Mouse (Mus musculus): ENCODE results near the gene Kcnj1.

Gene Kcnj1

GRCm38 (mm10) chr9:32394761-32395161 is 22.5 kb downstream of the Kcnj1 start:
- no peak for DNase-seq (ENCODE audit: low spot score in 2 of 2)

DNA sequence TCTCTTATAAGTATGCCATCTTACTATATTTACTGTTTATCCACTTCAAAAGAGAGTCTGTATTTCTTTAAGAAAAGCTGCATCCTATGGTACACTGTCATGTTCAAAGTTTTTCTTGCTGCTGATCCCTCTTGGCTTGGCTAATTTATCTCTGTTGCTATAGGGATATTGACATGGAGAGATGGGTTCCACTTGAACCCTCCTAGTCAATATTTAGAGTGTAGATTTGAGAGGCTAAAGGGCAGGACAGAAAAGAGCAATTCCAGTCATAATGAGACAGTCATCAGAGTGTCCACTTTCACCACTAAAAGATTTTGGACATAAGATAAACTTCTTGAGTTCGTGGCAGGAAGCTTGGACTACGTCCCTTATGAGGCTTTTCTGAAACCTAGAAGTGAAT is 27.9 kb downstream of the Kcnj1 start:
- DNase-seq (ENCODE audit: low spot score in 2 of 2) = no peak

DNA sequence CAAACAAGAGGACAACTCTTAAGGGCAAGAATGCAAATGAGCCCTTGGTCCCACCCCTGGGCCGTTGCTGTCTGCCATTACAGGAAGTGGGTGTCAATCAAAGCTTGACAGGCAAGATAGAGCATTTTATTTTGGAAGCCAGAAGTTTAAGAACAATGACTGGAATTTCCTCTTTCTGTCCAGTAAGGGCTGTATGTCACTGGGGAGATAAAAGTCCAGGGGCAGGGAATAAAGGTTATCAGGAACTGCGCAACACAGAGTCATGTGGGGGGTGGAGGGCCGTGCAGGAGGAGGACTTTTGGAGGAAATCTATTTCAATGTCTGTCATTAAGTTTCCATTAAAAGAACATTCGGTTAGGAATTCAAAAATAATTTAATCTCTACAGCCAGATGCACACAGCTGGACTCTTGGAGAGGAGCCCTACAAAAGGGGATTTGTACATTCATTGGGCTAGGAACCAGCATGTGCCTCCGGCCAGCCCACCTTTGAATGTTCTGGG is 28.4 kb downstream of the Kcnj1 start:
- no peak for DNase-seq (ENCODE audit: low spot score in 2 of 2)

GRCm38 (mm10) chr9:32405191-32405925 is 33.1 kb downstream of the Kcnj1 start:
- peak; percentile 49 to 63 for DNase-seq (ENCODE audit: low spot score in 2 of 2)

DNA sequence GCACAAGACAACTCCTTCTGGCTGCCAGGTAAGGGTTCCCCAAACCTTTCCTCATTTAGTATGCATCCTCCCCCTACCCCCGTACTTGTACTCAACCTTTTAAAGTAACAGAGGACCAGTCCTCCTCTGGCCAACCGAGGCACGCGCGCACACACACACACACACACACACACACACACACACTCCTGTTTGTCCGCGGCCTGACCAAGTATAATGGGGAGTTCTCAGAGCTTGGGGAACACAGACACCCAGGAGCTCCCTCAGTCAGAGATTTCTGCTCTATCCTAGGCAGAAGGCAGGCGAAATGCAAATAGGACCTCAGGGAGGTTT is 36.4 kb downstream of the Kcnj1 start:
- DNase-seq (ENCODE audit: low spot score in 2 of 2) = no peak

DNA sequence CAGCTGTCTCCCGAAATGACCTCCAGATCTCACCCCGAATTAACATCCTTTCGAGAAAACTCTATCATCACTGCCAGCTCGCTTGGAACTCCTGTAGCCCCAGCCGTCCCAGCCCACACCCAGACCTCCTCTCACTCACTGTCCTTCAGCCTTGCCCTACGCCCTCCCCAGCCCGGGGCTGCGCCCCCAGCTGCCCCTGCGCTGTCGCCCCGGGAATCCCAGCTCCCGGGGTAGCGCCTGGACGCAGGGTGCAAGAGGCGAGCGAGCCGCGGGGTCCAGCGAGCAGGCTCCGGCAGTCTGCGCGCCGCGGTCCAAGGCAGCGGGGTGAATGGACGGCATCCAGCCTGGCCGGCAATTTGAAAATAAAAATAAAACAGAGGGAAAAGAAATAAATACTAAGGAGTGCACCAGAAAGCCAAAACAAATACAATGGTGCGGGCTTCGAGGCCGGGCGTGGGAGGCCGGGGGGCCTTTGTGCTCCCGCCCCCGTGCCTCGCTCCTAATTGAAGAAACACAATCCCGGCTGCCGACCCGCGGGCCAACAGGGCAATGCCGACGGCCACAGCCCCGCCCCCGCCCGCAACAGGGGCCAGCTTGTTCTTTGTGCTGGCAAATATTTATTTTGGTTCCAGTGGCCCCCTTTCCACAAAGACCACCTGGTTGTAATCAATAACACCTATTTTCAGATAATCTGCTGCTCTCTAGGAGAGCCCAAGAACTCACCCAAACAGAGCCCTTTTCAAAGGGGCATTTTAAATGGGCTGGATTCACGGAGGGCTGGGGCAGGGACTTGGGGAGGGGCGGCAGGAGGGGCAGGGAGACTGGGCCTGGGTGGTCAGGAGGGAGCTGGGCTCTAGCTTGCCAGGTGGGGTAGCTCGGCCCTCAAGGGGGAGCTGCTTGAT is 37.0 kb downstream of the Kcnj1 start:
- DNase-seq (ENCODE audit: low spot score in 2 of 2) = no peak

- no peak for DNase-seq (ENCODE audit: low spot score in 2 of 2)
Measured at GRCm38 (mm10) chr9:32410671-32411070, 38.4 kb downstream of the Kcnj1 start.

DNA sequence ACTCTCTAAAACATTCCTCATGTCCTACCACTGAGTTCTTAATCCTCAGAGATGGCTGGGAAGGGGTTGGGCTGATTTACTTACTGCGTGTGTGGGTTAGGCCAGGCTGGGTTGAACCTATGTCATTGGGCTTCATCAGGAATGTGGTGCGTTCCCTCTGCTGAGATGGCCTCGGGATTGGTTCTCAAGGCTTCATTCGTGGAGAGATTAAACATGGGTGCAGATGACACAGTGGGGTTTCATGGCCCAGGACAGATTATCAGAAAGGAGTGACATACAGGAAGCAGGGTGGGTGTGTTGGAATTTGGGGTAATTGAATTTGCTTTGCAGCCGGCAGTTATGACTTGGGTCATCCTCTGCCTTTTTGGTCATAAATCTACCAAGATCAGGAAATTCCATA is 39.2 kb downstream of the Kcnj1 start:
- no peak for DNase-seq (ENCODE audit: low spot score in 2 of 2)

- DNase-seq (ENCODE audit: low spot score in 2 of 2) = no peak
Measured at GRCm38 (mm10) chr9:32412836-32413580, 40.7 kb downstream of the Kcnj1 start.

DNA sequence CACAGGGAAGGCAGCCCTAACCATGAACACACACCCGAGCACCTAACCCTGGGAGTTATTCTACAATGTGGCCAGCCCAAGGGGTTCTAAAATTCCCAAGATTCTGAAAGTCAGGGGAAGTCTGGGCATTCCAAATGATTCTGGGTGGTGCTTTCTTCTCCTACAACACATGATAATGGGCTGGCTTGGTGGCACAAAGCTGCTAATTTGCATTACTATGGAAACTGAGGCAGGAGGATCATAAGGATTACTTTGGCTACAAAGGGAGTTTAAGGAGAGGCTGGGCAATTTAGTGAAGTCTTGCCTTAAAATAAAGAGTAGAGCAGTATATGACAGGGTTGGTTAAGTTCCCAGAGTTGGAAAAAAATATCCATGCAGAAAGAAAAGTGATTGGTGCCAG is 42.7 kb downstream of the Kcnj1 start:
- DNase-seq (ENCODE audit: low spot score in 2 of 2) = no peak

- DNase-seq (ENCODE audit: low spot score in 2 of 2) = no peak
Measured at GRCm38 (mm10) chr9:32415952-32416351, 43.7 kb downstream of the Kcnj1 start.

- no peak for DNase-seq (ENCODE audit: low spot score in 2 of 2)
Measured at GRCm38 (mm10) chr9:32417466-32418116, 45.3 kb downstream of the Kcnj1 start.

DNA sequence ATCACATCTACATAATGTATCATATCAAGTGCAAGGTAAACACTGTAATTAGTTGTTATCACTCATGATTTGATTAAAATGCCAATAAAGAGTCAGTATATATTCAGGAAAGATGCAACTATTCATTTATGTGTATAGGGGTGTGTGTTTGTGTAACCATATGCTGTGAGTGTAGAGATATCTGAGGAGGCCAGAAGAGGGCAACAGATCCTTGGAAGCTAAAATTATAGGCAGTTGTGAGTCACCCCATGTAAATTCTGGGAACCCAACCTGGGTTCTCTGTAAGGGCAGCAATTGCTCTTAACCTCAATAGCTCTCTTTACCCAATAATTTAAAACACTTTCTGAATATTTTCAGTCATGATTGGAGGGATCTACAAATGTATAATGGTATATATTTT is 48.4 kb downstream of the Kcnj1 start:
- DNase-seq (ENCODE audit: low spot score in 2 of 2) = no peak

DNA sequence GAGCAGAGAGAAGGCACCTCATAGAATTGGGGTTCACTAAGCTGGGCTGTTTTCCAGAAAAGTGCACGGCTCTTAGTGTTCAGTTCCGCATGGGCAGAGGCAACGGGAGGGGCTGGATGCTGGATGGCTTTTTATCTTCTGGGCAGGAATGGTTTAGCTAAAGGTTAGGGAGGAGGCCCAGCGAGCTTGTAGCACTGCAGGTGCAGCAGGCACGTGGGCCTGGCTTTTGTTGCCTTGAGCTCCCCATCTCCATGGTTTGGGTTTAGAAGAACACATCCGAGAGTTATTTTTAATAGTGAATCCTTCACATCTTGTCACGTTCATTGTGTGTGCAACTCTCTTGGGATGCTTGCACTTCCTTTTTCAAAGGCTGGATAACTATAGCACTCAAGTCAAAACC is 53.0 kb downstream of the Kcnj1 start:
- no peak for DNase-seq (ENCODE audit: low spot score in 2 of 2)

DNA sequence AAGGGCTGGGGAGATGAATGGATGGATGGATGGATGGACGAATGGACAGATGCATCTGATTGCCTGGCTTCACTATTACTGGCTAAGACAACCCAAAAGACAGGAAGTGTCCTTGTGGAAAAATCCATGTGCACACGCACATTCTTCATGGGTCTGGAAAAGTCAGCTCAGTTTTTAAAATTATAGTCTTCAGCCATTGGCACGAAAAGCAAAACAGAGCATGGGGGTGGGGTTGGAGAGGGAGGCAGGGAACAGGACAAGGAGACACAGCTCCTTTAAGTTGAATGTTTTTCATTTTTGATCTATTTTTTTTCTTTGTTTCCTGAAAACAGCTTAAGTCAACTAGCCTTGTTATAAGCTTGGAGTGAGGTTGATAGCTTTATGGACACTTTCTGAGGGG is 58.8 kb downstream of the Kcnj1 start:
- DNase-seq (ENCODE audit: low spot score in 2 of 2) = no peak

GRCm38 (mm10) chr9:32434241-32435213 is 62.2 kb downstream of the Kcnj1 start:
- no peak for DNase-seq (ENCODE audit: low spot score in 2 of 2)

- DNase-seq (ENCODE audit: low spot score in 2 of 2) = no peak
Measured at GRCm38 (mm10) chr9:32443115-32443514, 70.8 kb downstream of the Kcnj1 start.

DNA sequence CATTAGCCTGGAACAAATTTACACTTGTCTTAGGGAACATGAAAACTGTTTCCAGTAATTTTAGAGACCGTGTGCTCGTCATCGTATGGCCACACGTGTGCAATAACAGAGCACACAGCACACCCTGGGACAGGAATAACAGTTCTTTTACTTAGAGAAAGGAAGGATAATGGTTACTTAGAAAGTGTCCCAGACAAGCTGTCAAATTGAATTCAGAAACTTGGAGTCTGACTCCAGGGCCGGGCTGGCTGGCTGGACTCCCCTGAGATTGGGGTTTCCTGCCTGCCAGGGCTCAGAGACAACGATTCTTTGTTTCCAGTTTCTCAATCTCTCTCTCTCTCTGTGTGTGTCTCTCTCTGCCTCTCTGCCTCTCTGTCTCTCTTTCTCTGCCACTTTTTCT is 71.5 kb downstream of the Kcnj1 start:
- DNase-seq (ENCODE audit: low spot score in 2 of 2) = no peak

DNA sequence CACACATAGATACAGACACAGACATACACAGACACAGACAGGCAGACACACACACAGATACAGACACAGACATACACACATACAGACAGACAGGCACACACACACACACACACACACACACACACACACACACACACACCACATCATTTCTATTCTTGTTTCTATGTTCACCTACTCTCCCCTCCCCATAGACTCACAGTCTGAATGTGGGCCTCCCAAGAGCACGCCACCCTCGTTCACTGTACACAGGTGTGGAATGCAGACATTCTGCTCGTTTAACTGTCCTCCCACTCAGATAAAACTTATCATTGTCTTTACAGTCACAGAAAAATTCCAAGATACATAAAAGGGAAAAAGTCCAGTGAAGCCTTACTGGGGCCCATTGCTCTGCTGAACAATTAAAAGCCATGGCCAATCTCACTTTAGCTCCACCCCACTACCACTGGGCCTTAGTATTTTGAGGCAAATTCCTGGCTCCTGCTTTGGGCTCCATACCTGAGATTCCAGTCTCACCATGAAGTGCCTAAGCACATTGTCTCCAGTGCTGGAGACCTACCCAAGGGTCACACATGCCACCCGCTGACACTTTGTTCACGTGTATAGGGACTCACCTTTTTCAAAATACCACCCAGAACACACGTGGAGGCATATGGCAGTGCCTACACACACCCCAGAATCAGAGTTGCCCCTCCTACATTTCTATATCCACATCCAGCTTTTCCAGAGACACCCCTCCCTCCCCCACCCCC is 72.3 kb downstream of the Kcnj1 start:
- DNase-seq (ENCODE audit: low spot score in 2 of 2) = no peak

- no peak for DNase-seq (ENCODE audit: low spot score in 2 of 2)
Measured at GRCm38 (mm10) chr9:32445789-32446188, 73.5 kb downstream of the Kcnj1 start.
